Mouse (Mus musculus) splenic B cell, adult 2 months (primary cell): ENCODE results near the gene Teddm3.
"Not testable (repeated sequence)": the region's sequence is repeated elsewhere in the genome, so short reads cannot be mapped to it uniquely, and the experiment has no call there.

Source experiments
- DNase-seq: peaks from one replicate; pipeline ENCODE4 v3.0.0-alpha.2; 2011; ENCODE audit warnings: low read depth, low spot score
- H3K27me3 ChIP-seq: 2 replicates; pipeline ENCODE4 v1.6.1; 2012; ENCODE audit warnings: mild to moderate bottlenecking, low read length, moderate library complexity, mixed read lengths; ENCODE audit not compliant: control insufficient read depth, poor library complexity, insufficient read depth, severe bottlenecking
- H3K36me3 ChIP-seq: 2 replicates; pipeline ENCODE4 v1.6.1; 2012; ENCODE audit warnings: mild to moderate bottlenecking, low read length, moderate library complexity, mixed read lengths; ENCODE audit not compliant: control insufficient read depth, poor library complexity, insufficient read depth, severe bottlenecking

The Teddm3 gene

DNA sequence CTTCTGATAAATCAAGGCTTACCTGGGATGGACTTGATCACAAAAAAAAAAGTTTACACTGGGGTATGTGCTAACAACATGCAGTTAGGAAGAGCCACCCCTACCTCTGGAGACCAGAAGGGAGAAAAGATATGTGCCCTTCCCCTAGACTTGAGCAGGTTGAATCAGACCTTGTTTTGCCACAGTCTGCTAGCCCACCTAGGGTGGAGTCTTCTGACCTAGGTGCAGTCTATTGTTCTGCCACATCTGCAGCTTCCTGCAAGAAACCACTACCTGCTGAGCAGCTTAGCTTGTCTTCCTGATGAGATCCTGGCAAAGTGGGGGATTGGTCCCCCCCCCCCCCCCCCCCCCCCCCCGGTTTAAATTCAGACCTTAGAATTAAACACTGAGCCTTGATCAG is 21.4 kb upstream of the Teddm3 start:
- no peak for DNase-seq
- Histone ChIP-seq H3K27me3 (no peaks in the 10 kb centered on the region), H3K36me3 (no peaks in the 10 kb centered on the region)

DNA sequence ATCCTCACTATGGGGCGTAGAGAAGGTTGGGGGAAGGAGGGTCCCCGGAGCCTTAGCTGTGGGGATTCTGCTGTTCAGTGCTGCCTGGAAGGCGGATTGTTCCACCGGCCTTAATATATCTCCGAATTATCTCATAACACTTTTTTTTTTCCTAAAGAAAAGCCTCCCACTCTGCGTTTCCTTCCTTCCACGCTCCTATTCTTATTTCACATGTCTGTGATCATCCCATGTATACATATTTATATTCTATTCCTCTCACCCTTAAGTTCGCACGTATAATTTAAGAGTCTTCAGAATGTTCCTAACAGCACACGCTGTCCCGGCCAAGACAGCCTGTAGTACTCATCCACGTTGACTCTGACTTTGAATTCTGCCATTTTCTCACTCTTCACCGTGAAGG is 14.9 kb upstream of the Teddm3 start:
- no peaks in the 10 kb centered on the region for H3K27me3 ChIP-seq
- H3K36me3 ChIP-seq: no peaks in the 10 kb centered on the region
- DNase-seq: no peak

DNA sequence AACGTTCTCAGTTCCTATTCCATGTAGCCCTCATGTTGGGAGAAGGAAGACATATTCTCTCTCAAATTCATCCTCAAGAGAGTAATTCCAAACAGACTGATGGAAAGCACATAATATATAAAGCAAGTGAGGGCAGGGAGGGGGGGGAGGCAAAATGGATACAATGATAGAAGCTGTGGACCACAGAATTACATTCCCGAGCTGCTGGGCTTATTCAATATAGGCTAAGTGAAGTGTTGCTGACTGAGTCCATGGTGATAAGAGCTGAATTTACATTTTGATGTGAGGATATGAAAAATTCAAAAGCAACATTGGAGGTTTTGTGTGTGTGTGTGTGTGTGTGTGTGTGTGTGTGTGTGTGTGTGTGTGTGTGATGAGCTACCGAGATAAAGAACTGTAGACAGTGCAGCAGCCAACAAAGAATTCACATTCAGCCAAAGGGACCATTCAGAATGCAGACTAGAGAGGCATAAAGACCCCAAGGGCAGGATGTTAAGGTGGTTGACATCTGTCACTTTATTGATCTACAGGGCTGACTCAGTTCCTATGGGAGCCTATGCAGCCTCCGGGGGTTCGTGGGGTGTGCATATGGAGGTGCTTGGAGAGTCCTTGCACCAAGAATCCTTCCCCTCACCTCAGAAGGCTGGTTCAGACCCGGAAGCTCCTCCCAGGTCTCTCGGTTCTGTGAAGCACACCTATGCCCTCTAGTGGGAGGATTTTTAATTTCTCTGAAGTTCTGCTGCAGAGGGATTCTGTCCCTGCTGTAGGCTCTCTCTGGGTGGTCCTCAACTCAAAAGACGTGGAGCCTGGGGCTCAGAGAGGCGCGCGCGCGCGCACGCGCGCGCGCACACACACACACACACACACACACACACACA is 11.8 kb upstream of the Teddm3 start:
- not testable (repeated sequence) for H3K27me3 ChIP-seq, H3K36me3 ChIP-seq, DNase-seq

DNA sequence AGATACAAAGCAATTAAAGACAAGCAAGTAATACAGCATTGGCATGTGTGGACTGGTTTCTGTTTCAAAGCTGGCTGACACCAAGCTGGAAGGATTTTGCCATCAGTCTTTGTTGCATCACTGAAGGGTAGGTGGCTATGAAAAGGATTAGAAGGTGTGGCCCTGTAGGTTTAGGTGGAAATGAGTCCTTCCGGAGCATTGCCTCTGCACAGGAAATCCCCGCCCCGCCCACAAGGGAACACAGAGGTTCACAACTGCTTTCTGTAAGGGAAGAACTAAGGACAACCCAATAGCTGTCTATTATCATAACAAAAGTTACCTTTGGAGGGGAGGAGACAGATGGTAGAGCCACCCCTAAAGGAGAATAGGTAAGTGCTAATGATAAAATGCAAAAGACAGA is 9.6 kb upstream of the Teddm3 start:
- not testable (repeated sequence) for H3K36me3 ChIP-seq, DNase-seq, H3K27me3 ChIP-seq

DNA sequence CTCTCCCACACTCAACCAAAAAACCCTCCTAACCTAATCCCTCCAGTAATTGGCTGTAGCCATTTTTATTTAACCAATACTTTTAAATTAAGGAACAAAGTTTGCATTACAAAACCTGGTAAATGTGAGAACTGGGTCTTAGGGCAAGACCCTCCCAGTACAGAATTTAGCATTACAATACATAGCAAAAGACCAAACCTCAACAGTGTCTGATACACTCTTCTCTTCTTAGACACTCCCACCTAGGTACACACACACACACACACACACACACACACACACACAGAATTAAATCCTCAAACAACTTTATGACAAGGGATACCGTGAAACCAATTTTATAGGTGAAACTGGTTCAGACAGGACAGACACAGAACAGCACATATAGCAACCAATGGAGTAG is 5.4 kb upstream of the Teddm3 start:
- DNase-seq, H3K36me3 ChIP-seq, H3K27me3 ChIP-seq: not testable (repeated sequence)

DNA sequence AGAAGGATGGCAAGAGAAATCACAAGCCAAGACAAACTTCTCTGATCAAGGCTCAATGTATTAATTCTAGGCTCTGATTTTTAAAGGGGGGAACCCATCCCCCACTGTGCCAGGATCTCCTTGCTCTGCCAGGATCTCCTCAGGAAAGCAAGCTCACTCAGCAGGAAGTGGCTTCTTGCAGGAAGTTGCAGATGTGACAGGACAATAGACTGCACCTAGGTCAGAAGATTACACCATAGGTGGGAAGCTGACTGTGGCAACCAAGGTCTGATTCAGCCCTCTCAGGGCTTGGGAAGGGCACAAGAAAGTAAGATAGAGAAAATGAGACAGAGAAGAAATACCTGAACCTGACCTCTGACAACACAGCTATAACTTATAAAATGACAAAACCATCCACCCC is 2.5 kb upstream of the Teddm3 start:
- DNase-seq, H3K27me3 ChIP-seq, H3K36me3 ChIP-seq: not testable (repeated sequence)

DNA sequence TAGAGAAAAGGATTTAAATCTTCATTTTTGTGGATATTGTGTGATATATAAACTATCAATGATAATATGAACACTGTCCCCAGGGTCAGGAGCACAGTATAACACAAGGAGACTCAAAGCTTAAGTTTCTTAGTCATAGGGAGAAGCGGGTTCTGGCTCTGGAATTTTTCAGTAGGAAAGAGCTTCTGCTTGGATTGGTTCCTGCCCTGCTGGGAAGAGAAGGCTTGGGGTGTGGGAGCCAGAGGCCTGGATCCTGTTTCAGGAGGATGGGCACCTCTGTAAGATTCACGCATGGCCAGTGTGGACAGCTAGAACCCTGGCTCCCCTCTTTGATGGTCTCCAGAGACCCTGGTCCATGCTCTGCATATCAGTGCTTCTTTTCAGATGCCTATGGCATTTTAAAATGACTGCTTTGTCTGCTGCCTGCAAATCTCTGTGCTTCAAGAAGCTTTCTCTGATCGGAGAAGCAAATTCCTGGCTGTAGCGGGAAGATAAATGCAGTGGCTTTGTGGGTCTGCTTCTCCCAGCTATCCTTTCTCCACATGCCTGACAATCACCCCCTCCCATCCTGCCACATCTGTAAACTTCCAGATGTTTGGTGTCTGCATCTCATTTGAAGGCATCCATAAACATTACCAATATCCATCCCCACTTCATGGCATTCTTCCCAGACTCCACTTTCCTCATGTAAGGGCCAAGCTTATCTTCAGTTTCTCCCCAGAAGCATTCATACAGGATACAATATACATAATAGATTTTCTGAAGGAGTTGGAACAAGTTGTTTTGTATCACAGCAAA is 2.0 kb downstream of the Teddm3 start:
- H3K27me3 ChIP-seq: no peaks in the 10 kb centered on the region; the same call in 1 of the 2 replicates
- H3K36me3 ChIP-seq: no peaks in the 10 kb centered on the region
- DNase-seq: no peak

DNA sequence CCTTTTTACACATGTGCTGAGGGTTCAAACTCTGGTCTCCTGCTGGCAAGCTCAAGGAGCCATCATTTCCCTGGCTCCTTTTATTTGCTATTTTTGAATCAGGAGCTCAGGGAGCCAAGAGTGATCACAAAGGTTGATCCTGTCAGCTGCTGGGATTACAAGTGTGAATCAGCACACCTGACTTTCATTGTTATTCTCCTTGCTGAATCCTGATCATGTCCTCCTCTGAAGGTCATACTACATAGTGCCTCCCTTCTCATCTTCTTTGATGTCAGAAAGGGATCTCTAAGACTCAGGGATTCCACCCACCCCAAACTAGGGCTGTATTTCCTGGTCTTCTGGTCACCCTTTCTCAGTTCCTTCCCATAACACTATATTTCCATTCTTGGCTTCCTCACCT is 3.9 kb downstream of the Teddm3 start:
- DNase-seq: no peak
- Histone ChIP-seq H3K36me3 (no peaks in the 10 kb centered on the region), H3K27me3 (no peaks in the 10 kb centered on the region; the same call in 1 of the 2 replicates)

DNA sequence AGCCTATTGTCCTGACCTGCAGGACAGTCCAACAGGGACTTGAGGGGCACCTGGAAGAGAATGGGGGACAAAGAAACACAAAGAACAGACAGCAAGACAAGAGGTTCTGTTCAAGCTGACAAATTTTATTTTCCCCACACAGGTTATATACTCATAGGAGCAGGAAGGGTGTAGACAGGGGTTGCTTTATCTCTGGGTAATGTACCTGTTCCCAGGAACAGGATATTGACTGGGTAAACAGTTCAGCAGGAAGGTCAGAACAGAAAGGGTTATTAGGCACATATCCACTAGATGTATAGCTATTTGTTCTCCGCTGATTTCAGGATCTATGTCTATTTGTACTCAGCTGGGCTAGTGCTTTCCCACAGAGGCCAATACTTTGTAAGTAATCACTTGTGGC is 5.3 kb downstream of the Teddm3 start:
- not testable (repeated sequence) for H3K36me3 ChIP-seq, DNase-seq, H3K27me3 ChIP-seq

DNA sequence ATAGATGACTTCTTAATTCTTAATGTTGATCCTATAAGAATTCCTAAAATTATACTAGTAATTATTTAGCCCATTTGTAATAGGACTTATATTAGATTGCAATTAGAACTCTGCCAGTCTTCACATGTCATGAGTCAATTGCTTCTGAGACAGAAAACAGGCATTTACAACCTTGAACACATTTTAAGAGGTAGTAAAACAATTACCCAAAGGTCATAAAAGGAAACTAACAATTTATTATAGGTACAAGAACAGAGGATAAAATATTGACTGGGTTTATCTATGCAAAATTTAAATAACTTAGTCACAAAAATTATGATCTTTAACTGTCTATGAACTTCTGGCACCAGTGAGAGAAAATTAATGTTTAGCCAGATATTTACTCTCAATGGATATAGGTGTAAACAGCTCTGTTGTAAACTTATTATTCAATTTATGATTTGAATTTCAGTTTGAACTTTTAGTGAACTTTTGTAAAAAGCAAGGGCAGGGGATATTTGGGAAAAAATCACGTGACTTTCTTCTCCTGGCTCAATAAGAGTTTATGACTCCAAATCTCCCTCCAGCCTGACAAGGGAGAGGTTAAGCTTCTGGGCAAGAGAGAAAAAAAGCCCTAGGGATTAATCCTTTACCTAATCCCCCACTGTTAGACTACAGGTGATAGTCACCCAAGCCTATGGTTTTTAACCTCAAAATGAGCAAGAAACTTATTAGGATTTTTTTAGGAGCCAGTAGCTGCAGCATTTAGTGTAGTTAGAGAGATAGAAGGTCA is 17.3 kb downstream of the Teddm3 start:
- no peak for DNase-seq
- Histone ChIP-seq H3K36me3 (no peaks in the 10 kb centered on the region), H3K27me3 (no peaks in the 10 kb centered on the region; the same call in 1 of the 2 replicates)

DNA sequence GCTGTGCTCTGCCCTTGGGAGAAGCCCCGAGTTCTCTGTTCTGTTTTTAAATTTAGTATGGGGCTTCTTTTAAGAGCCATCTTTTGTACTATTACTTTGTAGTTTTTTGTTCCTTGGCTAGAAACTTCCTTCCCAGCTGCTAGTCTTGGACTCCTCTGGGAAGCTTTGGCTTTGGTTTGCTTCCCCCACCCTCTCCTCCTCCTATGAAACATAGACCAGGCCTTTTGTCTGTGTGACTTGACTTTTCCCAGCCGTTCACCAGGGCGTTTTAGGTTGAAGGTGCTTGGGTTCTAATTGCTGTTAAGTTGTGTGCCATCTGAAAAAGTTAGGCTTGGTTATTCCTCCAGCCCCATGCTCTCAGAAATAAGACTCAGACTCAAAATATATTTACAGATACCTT is 26.1 kb downstream of the Teddm3 start:
- DNase-seq, H3K27me3 ChIP-seq: not testable (repeated sequence)

DNA sequence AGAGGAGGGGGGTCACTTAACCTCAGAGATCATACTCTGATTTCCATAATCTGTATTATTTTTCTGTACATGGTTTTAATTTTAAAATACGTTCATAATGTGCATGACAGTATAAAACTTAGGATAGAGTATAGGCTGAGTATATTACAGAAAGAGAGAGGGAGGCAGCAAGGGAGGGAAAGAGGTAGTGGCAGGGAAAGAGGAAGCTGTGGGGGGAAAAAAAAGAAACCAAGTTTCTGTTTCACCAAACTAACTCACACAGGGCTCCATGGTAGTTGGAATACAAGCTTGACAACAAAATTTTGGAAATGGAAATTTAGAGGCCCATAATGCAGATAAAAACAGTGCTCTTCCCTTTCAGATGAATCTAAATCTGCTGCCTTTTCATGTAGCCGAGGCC is 31.0 kb downstream of the Teddm3 start:
- not testable (repeated sequence) for H3K36me3 ChIP-seq, H3K27me3 ChIP-seq, DNase-seq

More for the DNA sequence above, 26.1 kb downstream of the Teddm3 start:
- H3K36me3 ChIP-seq: not testable (repeated sequence)

DNA sequence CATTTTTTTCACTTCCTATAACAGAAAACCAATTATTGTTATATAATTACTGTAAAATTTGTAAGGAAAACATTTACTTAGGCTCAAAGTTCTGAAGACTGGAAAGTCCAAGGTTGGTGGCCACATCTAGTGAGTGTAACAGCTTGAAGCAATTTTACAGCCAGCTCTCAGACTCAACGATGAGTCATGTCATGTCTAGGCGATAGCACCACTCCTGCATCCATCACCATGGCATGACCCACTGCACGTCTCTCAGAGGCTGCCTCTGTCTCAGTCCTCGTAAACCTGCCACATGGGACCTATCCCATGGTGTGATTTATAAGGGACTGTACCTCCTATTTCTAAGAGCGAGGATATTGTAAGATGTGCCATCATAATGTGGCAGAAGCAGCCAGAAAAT is 37.7 kb downstream of the Teddm3 start:
- Histone ChIP-seq H3K27me3 (no peaks in the 10 kb centered on the region), H3K36me3 (no peaks in the 10 kb centered on the region)
- DNase-seq: no peak

DNA sequence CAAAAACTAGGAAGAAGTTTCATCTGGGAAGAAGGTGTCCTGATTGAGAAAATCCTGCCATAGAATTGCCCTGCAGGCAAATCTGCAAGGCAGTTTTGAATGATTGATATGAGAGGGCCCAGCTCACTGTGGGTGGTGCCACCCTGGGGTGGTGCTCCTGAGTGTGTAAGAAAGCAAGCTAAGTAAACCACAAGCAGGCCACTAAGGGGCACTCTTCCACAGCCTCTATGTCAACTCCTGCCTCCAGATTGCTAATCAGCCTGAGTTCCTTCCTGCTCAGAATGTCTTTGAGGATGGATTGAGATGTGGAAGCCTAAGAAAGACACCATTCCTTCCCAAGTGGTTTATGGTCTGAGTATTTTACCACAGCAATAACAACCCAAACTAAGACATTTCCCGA is 44.3 kb downstream of the Teddm3 start:
- Histone ChIP-seq H3K27me3 (no peaks in the 10 kb centered on the region), H3K36me3 (no peaks in the 10 kb centered on the region)
- no peak for DNase-seq
